Mouse (Mus musculus): ENCODE measurements around the gene Gle1. TPM values are rescaled to one million over a fixed set of nuclear protein-coding genes. Genes with fewer than 3 reads are reported as not detected.

The Gle1 gene
- total and polyA plus RNA-seq, 2 experiments = 14.3 to 17.8 TPM

DNA sequence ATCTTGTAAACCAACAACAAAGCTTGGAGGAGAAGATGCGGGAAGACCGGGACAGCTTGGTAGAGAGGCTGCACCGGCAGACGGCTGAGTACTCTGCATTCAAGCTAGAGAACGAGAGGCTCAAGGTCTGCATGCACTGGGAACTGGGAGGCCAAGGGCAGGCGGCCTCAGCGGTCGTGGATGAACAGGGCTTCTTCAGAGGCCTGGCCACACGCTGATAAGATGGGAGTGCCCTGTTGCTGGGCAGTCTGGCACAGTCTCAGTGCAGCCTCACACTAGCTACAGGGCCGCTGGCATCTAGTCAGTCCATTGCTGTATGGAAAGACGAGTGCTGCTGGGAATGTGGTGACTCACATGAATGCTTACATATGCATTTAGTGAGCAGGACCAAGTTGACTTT lies 17.6 kb upstream of the Gle1 start:
- no peaks in the 10 kb centered on the region for H3K27me3 ChIP-seq (ENCODE audit: control insufficient read depth, insufficient read depth, low read length)
- TF ChIP-seq CTCF (IDR thresholded peaks at IDR 0.05; ENCODE audit: low read depth, low read length) = no peak
- no peak for TF ChIP-seq POLR2A (IDR thresholded peaks at IDR 0.05; ENCODE audit: extremely low read depth, insufficient read depth, low read length)
- peaks cover 4% of the 10 kb centered on the region; the same call in 1 of the 2 replicates for H3K36me3 ChIP-seq (ENCODE audit: control insufficient read depth, insufficient read depth, low read length)
- no peaks in the 10 kb centered on the region for H3K79me2 ChIP-seq (ENCODE audit: control insufficient read depth, insufficient read depth, low read length)
- no peak overlapping the region for H3K27ac ChIP-seq (replicated peaks; ENCODE audit: insufficient read depth, low read depth, low read length)
- DNase-seq (ENCODE audit: extremely low read depth, low read depth, low spot score) = no peak
- no peak overlapping the region for H3K9ac ChIP-seq (ENCODE audit: low read depth, low read length)
- no peak overlapping the region for H3K4me3 ChIP-seq (ENCODE audit: insufficient read depth, low read depth, low read length)
- H3K4me1 ChIP-seq (ENCODE audit: control insufficient read depth, insufficient read depth, low read length) = peaks cover 3% of the 10 kb centered on the region; the same call in 1 of the 2 replicates
- WGBS = 96% methylated on average over 11 of the region's 11 CpGs

- Histone ChIP-seq H3K79me2 (ENCODE audit: control insufficient read depth, insufficient read depth, low read length) (no peaks in the 10 kb centered on the region), H3K27me3 (ENCODE audit: control insufficient read depth, insufficient read depth, low read length) (no peaks in the 10 kb centered on the region), H3K4me3 (ENCODE audit: insufficient read depth, low read depth, low read length) (no peak overlapping the region), H3K4me1 (ENCODE audit: control insufficient read depth, insufficient read depth, low read length) (no peaks in the 10 kb centered on the region), H3K27ac (replicated peaks; ENCODE audit: insufficient read depth, low read depth, low read length) (no peak overlapping the region), H3K9ac (ENCODE audit: low read depth, low read length) (no peak overlapping the region), H3K36me3 (ENCODE audit: control insufficient read depth, insufficient read depth, low read length) (peaks cover 15% of the 10 kb centered on the region; the same call in 1 of the 2 replicates)
- TF ChIP-seq CTCF (IDR thresholded peaks at IDR 0.05; ENCODE audit: low read depth, low read length) (no peak), POLR2A (IDR thresholded peaks at IDR 0.05; ENCODE audit: extremely low read depth, insufficient read depth, low read length) (no peak)
- DNase-seq (ENCODE audit: extremely low read depth, low read depth, low spot score) = no peak
- 61% methylated on average over 11 of the region's 11 CpGs for WGBS
Measured at GRCm38 (mm10) chr2:29922011-29922410, 13.2 kb upstream of the Gle1 start.

- 95% methylated on average over 5 of the region's 5 CpGs for WGBS
- H3K79me2 ChIP-seq (ENCODE audit: control insufficient read depth, insufficient read depth, low read length) = no peaks in the 10 kb centered on the region
- H3K27me3 ChIP-seq (ENCODE audit: control insufficient read depth, insufficient read depth, low read length) = no peaks in the 10 kb centered on the region
- no peak for TF ChIP-seq POLR2A (IDR thresholded peaks at IDR 0.05; ENCODE audit: extremely low read depth, insufficient read depth, low read length)
- TF ChIP-seq CTCF (IDR thresholded peaks at IDR 0.05; ENCODE audit: low read depth, low read length) = no peak
- DNase-seq (ENCODE audit: extremely low read depth, low read depth, low spot score) = no peak
- no peaks in the 10 kb centered on the region for H3K4me1 ChIP-seq (ENCODE audit: control insufficient read depth, insufficient read depth, low read length)
- H3K4me3 ChIP-seq (ENCODE audit: insufficient read depth, low read depth, low read length) = no peak overlapping the region
- H3K9ac ChIP-seq (ENCODE audit: low read depth, low read length) = no peak overlapping the region
- no peak overlapping the region for H3K27ac ChIP-seq (replicated peaks; ENCODE audit: insufficient read depth, low read depth, low read length)
- H3K36me3 ChIP-seq (ENCODE audit: control insufficient read depth, insufficient read depth, low read length) = peaks cover 17% of the 10 kb centered on the region
Measured at GRCm38 (mm10) chr2:29926542-29926941, 8.7 kb upstream of the Gle1 start.

DNA sequence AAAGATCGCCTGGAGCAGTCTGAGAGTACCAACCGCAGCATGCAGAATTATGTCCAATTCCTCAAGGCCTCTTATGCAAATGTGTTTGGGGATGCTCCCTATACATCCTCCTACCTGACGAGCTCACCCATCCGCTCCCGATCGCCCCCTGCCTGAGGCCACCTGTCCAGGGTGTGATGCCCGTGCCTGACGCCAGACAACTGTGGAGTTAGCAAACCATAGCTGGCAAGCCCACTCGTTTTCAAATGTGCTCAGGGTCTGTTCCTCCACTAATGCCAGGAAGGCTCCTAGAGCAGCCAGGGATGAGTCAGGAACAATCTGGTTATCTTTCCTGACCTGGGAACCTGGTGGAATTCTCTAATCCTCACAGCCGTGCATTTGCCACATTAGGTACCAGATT lies 4.7 kb upstream of the Gle1 start:
- no peak for DNase-seq (ENCODE audit: extremely low read depth, low read depth, low spot score)
- TF ChIP-seq POLR2A (IDR thresholded peaks at IDR 0.05; ENCODE audit: extremely low read depth, insufficient read depth, low read length) = no peak
- TF ChIP-seq CTCF (IDR thresholded peaks at IDR 0.05; ENCODE audit: low read depth, low read length) = no peak
- Histone ChIP-seq H3K4me1 (ENCODE audit: control insufficient read depth, insufficient read depth, low read length) (no peaks in the 10 kb centered on the region), H3K79me2 (ENCODE audit: control insufficient read depth, insufficient read depth, low read length) (no peaks in the 10 kb centered on the region), H3K27me3 (ENCODE audit: control insufficient read depth, insufficient read depth, low read length) (no peaks in the 10 kb centered on the region), H3K9ac (ENCODE audit: low read depth, low read length) (no peak overlapping the region), H3K36me3 (ENCODE audit: control insufficient read depth, insufficient read depth, low read length) (peaks cover 9% of the 10 kb centered on the region), H3K4me3 (ENCODE audit: insufficient read depth, low read depth, low read length) (no peak overlapping the region), H3K27ac (replicated peaks; ENCODE audit: insufficient read depth, low read depth, low read length) (no peak overlapping the region)
- 92% methylated on average over 10 of the region's 10 CpGs for WGBS

DNA sequence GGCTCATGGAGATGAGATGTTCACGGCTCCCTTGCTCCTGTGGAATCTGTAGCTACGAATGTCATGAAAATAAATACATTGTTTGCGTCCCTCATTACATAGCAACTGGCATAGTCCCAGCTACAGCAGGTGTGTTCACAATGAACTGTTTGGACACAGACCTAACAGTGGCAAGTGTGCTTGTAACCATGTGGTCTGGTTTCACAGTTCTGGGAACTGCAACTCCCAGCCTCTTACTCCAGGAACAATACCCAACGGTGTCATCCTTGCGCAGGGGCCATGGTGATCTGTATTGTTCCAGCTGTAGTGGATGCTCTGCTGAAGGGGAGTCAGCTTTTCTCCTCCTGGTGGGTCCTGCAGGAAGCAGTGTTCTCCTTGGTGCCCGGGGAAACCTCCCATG lies 4.0 kb upstream of the Gle1 start:
- Histone ChIP-seq H3K4me1 (ENCODE audit: control insufficient read depth, insufficient read depth, low read length) (peaks cover 3% of the 10 kb centered on the region), H3K27me3 (ENCODE audit: control insufficient read depth, insufficient read depth, low read length) (no peaks in the 10 kb centered on the region), H3K4me3 (ENCODE audit: insufficient read depth, low read depth, low read length) (no peak overlapping the region), H3K79me2 (ENCODE audit: control insufficient read depth, insufficient read depth, low read length) (no peaks in the 10 kb centered on the region), H3K9ac (ENCODE audit: low read depth, low read length) (no peak overlapping the region), H3K27ac (replicated peaks; ENCODE audit: insufficient read depth, low read depth, low read length) (no peak overlapping the region), H3K36me3 (ENCODE audit: control insufficient read depth, insufficient read depth, low read length) (peaks cover 6% of the 10 kb centered on the region)
- 92% methylated on average over 6 of the region's 6 CpGs for WGBS
- no peak for TF ChIP-seq POLR2A (IDR thresholded peaks at IDR 0.05; ENCODE audit: extremely low read depth, insufficient read depth, low read length)
- TF ChIP-seq CTCF (IDR thresholded peaks at IDR 0.05; ENCODE audit: low read depth, low read length) = no peak
- no peak for DNase-seq (ENCODE audit: extremely low read depth, low read depth, low spot score)

- H3K9ac ChIP-seq (ENCODE audit: low read depth, low read length) = no peak overlapping the region
- H3K27me3 ChIP-seq (ENCODE audit: control insufficient read depth, insufficient read depth, low read length) = no peaks in the 10 kb centered on the region
- no peaks in the 10 kb centered on the region for H3K79me2 ChIP-seq (ENCODE audit: control insufficient read depth, insufficient read depth, low read length)
- no peak overlapping the region for H3K4me3 ChIP-seq (ENCODE audit: insufficient read depth, low read depth, low read length)
- H3K36me3 ChIP-seq (ENCODE audit: control insufficient read depth, insufficient read depth, low read length) = peaks cover 33% of the 10 kb centered on the region
- no peak overlapping the region for H3K27ac ChIP-seq (replicated peaks; ENCODE audit: insufficient read depth, low read depth, low read length)
- H3K4me1 ChIP-seq (ENCODE audit: control insufficient read depth, insufficient read depth, low read length) = peaks cover 16% of the 10 kb centered on the region
- WGBS = 86% methylated on average over 9 of the region's 9 CpGs
- DNase-seq (ENCODE audit: extremely low read depth, low read depth, low spot score) = no peak
- no peak for TF ChIP-seq POLR2A (IDR thresholded peaks at IDR 0.05; ENCODE audit: extremely low read depth, insufficient read depth, low read length)
- no peak for TF ChIP-seq CTCF (IDR thresholded peaks at IDR 0.05; ENCODE audit: low read depth, low read length)
Measured at GRCm38 (mm10) chr2:29940073-29940472, 4.8 kb downstream of the Gle1 start.

All from liver, adult 2 months (tissue).